Mouse (Mus musculus) neural tube, embryonic 15.5 days (tissue): ENCODE measurements around the gene Zfp74. TPM values are rescaled to one million over a fixed set of nuclear protein-coding genes. Genes with fewer than 3 reads are reported as not detected.

Experiments used
- ATAC-seq: fragments of 200-750 bp; cut with Nextera tagmentation; 2 replicates; pipeline ENCODE4 v1.8.0; 2017; ENCODE audit warnings: mild to moderate bottlenecking, moderate TSS enrichment, moderate library complexity; ENCODE audit not compliant: low FRiP score
- H3K27ac ChIP-seq: fragments of 300-500 bp; sonication (generic); replicated peaks from 2 replicates; pipeline ENCODE4 v1.5.1; 2015; ENCODE audit warnings: mild to moderate bottlenecking, inconsistent platforms
- H3K27me3 ChIP-seq: fragments of 300-500 bp; sonication (generic); replicated peaks from 2 replicates; pipeline ENCODE4 v1.6.1; 2015; ENCODE audit warnings: inconsistent platforms
- H3K36me3 ChIP-seq: fragments of 300-500 bp; sonication (generic); 2 replicates; pipeline ENCODE4 v1.6.1; 2015; ENCODE audit warnings: inconsistent platforms
- H3K4me1 ChIP-seq: fragments of 300-500 bp; sonication (generic); 2 replicates; pipeline ENCODE4 v1.6.1; 2015; ENCODE audit warnings: inconsistent platforms
- H3K4me2 ChIP-seq: fragments of 300-500 bp; sonication (generic); 2 replicates; pipeline ENCODE4 v1.6.1; 2015; ENCODE audit warnings: inconsistent platforms, mild to moderate bottlenecking, moderate library complexity
- H3K4me3 ChIP-seq: fragments of 300-500 bp; sonication (generic); replicated peaks from 2 replicates; pipeline ENCODE4 v1.5.1; 2015; ENCODE audit warnings: mild to moderate bottlenecking, inconsistent platforms
- H3K9ac ChIP-seq: fragments of 300-500 bp; sonication (generic); replicated peaks from 2 replicates; pipeline ENCODE4 v1.6.1; 2015; ENCODE audit warnings: mild to moderate bottlenecking, inconsistent platforms
- H3K9me3 ChIP-seq: fragments of 300-500 bp; sonication (generic); replicated peaks from 2 replicates; pipeline ENCODE4 v1.6.1; 2016; ENCODE audit warnings: inconsistent platforms
- WGBS: fragments of 180-500 bp; shearing (Covaris S2); methylation state at CpG from one replicate; pipeline ENCODE4 v1.1.7; 2015; ENCODE audit warnings: mixed read lengths; 5-methylcytosine and 5-hydroxymethylcytosine counted together
- microRNA-seq: library from miRNA; unstranded; fragments of <30 nt; microRNA quantifications from one replicate; pipeline ENCODE4, GENCODE M21; 2017
- polyA plus RNA-seq: library from polyadenylated mRNA; unstranded; fragments of >200 nt; fragmentation: Nextera tagmentation; extraction: Ambion mirVana; gene quantifications from 2 replicates; pipeline ENCODE4 v1.2.1, GENCODE M21; 2015

Zfp74 gene
- polyA plus RNA-seq, 1 experiment from 2014 or later, result 20.2 TPM

- Histone ChIP-seq H3K4me3 (peak overlapping the region; percentile 58), H3K9ac (peak overlapping the region; percentile 63), H3K4me2 (peak overlapping the region; percentile 63), H3K9me3 (no peaks in the 10 kb centered on the region), H3K36me3 (peaks cover 20% of the 10 kb centered on the region), H3K27ac (peak overlapping the region; percentile 98), H3K27me3 (no peaks in the 10 kb centered on the region), H3K4me1 (peaks cover 34% of the 10 kb centered on the region)
- 14% methylated on average over 8 of the region's 8 CpGs for WGBS
- 0 out of 2 replicates have a peak, but pooled peaks have one; percentile 19 for ATAC-seq
These were observed 47.2 kb downstream of the Zfp74 start for GRCm38 (mm10) chr7:29906682-29907058.

DNA sequence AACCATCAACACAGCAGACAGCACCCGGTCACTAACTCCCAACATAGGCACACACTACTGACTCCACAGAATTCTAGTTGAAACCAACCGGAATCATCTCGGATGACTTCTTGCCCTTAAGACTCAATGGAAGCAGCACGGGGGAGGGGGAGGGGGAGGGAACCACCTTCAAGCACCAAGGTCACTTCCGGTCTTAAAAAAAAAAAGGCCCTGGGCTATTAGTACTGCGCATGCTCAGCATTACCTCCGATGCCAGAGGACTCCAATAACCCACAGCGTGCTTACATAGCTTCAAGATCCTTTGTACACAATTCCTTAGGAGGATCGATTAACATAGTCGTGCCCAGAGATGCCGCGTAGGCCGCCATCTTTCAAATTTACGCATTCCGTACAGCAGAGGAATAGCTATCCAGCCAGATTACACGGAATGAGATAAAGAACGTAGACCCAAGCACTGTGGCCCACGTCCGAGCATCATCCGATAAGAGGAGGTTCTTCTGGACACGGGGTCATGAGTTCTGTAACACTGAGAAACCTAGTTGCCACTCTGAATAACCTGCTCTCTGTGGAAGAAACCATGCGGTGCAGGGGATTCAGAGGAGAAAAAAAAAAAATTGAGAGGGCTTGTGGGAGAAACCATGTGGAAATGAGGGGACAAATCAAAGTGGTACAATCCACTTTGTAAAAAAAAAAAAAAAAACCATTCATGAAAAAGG lies 47.8 kb downstream of the Zfp74 start, which contains the start of gene Zfp27:
Gene Zfp27 (minus strand): TSS at position 607 of the 716 bp plus-strand sequence.
- H3K9me3 ChIP-seq, result no peaks in the 10 kb centered on the region
- H3K36me3 ChIP-seq, result peaks cover 19% of the 10 kb centered on the region
- peak within 1 kb of the TSS; percentile 98 for H3K27ac ChIP-seq
- H3K4me3 ChIP-seq, result peak within 1 kb of the TSS; percentile 58
- peak within 1 kb of the TSS; percentile 63 for H3K9ac ChIP-seq
- under 1% methylated on average over 22 of the region's 22 CpGs for WGBS
- H3K4me2 ChIP-seq, result peak within 1 kb of the TSS; percentile 63
- peak; percentile 91 for ATAC-seq
- peaks cover 32% of the 10 kb centered on the region for H3K4me1 ChIP-seq
- H3K27me3 ChIP-seq, result no peaks in the 10 kb centered on the region

- Histone ChIP-seq H3K4me3 (no peak overlapping the region), H3K36me3 (peaks cover 36% of the 10 kb centered on the region), H3K27ac (no peak overlapping the region), H3K27me3 (no peaks in the 10 kb centered on the region), H3K9me3 (no peaks in the 10 kb centered on the region), H3K4me1 (peaks cover 14% of the 10 kb centered on the region), H3K4me2 (no peak overlapping the region), H3K9ac (no peak overlapping the region)
- 96% methylated on average over 4 of the region's 4 CpGs for WGBS
- no peak for ATAC-seq
These were observed 49.8 kb downstream of the Zfp74 start for GRCm38 (mm10) chr7:29904101-29904500.

DNA sequence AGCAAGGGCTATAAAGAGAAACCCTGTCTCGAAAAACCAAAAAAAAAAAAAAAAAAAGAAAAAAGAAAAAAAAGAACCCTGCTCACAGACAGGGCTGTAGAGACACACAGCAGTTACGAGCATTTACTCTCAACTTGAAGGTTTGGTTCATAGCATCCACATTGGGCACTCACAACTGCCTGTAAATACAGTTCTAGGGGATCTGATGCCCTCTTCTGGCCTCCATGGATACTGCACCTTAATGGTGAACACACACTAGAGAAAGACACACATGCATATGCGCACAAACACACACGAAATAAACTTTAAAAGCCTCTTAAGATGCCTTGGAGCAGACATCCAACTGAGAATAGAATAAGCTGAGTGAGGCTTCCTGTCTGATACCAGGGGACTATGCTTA lies 55.5 kb downstream of the Zfp74 start:
- Histone ChIP-seq H3K27ac (no peak overlapping the region), H3K9ac (no peak overlapping the region), H3K27me3 (no peaks in the 10 kb centered on the region), H3K4me3 (no peak overlapping the region), H3K4me2 (no peak overlapping the region), H3K36me3 (peaks cover 88% of the 10 kb centered on the region), H3K4me1 (no peaks in the 10 kb centered on the region), H3K9me3 (peaks cover 27% of the 10 kb centered on the region)
- ATAC-seq, result no peak
- WGBS, result 94% methylated on average over 4 of the region's 4 CpGs

DNA sequence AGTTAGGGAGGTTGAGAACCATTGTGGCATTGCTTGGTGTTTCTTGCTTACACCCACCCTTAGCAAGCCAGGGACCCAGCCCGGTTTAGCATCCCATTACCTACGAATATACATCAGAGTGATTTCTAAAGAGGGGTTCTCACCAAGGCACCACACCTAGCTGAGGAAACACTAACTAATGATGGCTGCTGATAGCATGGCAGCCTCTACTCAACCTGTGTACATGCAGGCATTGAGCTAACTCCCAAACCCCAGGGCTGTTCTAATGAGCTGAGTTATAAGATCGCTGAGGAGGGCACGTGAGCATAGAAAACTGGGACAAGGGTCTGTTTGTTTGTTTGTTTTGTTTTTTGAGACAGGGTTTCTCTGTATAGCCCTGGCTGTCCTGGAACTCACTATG lies 61.1 kb downstream of the Zfp74 start:
- Histone ChIP-seq H3K27ac (no peak overlapping the region), H3K9ac (no peak overlapping the region), H3K36me3 (peaks cover 77% of the 10 kb centered on the region), H3K4me3 (no peak overlapping the region), H3K9me3 (peaks cover 49% of the 10 kb centered on the region), H3K4me2 (no peak overlapping the region), H3K27me3 (no peaks in the 10 kb centered on the region), H3K4me1 (no peaks in the 10 kb centered on the region)
- ATAC-seq, result no peak
- 98% methylated on average over 4 of the region's 4 CpGs for WGBS

DNA sequence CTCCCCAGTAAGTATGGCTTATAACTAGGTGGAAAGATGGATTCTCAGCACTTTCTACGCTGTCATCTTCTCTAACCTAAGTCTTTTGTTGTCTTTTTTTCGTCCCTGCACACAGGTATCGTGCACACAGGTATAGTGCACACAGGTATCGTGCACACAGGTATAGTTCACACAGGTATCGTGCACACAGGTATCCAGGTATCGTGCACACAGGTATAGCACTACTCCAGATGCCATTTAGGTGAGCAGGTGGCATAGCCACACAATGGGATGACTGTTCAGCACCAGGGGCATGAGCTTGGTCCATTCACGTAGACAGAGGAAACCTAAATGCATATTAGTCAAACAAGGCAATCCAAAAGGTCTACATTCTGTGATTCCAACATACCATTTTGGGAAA lies 63.4 kb downstream of the Zfp74 start:
- ATAC-seq, result no peak
- H3K27me3 ChIP-seq, result no peaks in the 10 kb centered on the region
- H3K9me3 ChIP-seq, result peaks cover 64% of the 10 kb centered on the region
- H3K4me3 ChIP-seq, result no peak overlapping the region
- H3K36me3 ChIP-seq, result peaks cover 55% of the 10 kb centered on the region
- H3K4me2 ChIP-seq, result no peak overlapping the region
- no peak overlapping the region for H3K9ac ChIP-seq
- H3K4me1 ChIP-seq, result no peaks in the 10 kb centered on the region
- WGBS, result 97% methylated on average over 7 of the region's 7 CpGs
- no peak overlapping the region for H3K27ac ChIP-seq

GRCm38 (mm10) chr7:29880916-29881315 lies 73.0 kb downstream of the Zfp74 start:
- Histone ChIP-seq H3K9ac (no peak overlapping the region), H3K4me3 (no peak overlapping the region), H3K27me3 (no peaks in the 10 kb centered on the region), H3K9me3 (peaks cover 13% of the 10 kb centered on the region), H3K27ac (no peak overlapping the region), H3K36me3 (peaks cover 30% of the 10 kb centered on the region), H3K4me2 (no peak overlapping the region), H3K4me1 (no peaks in the 10 kb centered on the region)
- no peak for ATAC-seq
- 89% methylated on average over 7 of the region's 7 CpGs for WGBS

Small RNA genes within 50 kb of the gene (microRNA-seq; reads per million reads assigned to microRNA genes)
- not detected for gene Mir7668

Other genes with a start within 250 kb of the Zfp74 start
- 0.11 and 0.27 TPM in 2 replicates for gene Catsperg2, start 227.1 kb downstream of the Zfp74 start, polyA plus RNA-seq
- gene Zfp84, start 185.5 kb downstream of the Zfp74 start, polyA plus RNA-seq, result 13.2 and 14.1 TPM in 2 replicates
- gene Zfp30, start 170.1 kb downstream of the Zfp74 start, polyA plus RNA-seq, result 10.2 and 11.8 TPM in 2 replicates
- 20.6 and 23.4 TPM in 2 replicates for gene Zfp790, start 138.0 kb downstream of the Zfp74 start, polyA plus RNA-seq
- 10.6 and 12.3 TPM in 2 replicates for gene Zfp940, start 100.4 kb downstream of the Zfp74 start, polyA plus RNA-seq
- gene Zfp420, start 94.1 kb downstream of the Zfp74 start, polyA plus RNA-seq, result 19.4 and 20.5 TPM in 2 replicates
- 12.6 and 14.2 TPM in 2 replicates for gene Zfp27, start 47.5 kb downstream of the Zfp74 start, polyA plus RNA-seq
- gene Zfp383, start 45.9 kb downstream of the Zfp74 start, polyA plus RNA-seq, result 5.1 and 6.1 TPM in 2 replicates
- 5.1 and 6.9 TPM in 2 replicates for gene Zfp568, start 29.9 kb upstream of the Zfp74 start, polyA plus RNA-seq
- gene Zfp14, start 97.3 kb upstream of the Zfp74 start, polyA plus RNA-seq, result 8.4 and 11.2 TPM in 2 replicates
- 10.6 and 10.9 TPM in 2 replicates for gene Zfp82, start 118.8 kb upstream of the Zfp74 start, polyA plus RNA-seq
- gene Gm26920, start 136.3 kb upstream of the Zfp74 start, polyA plus RNA-seq, result 1.3 and 1.9 TPM in 2 replicates
- gene Zfp566, start 136.4 kb upstream of the Zfp74 start, polyA plus RNA-seq, result 13.2 and 15.6 TPM in 2 replicates
- 78.0 and 82.0 TPM in 2 replicates for gene Zfp260, start 140.7 kb upstream of the Zfp74 start, polyA plus RNA-seq
- gene Zfp382, start 167.9 kb upstream of the Zfp74 start, polyA plus RNA-seq, result 20.4 and 20.9 TPM in 2 replicates
- 11.3 and 12.4 TPM in 2 replicates for gene Zfp146, start 215.7 kb upstream of the Zfp74 start, polyA plus RNA-seq
- gene Cox7a1, start 230.1 kb upstream of the Zfp74 start, polyA plus RNA-seq, result 5.7 and 5.9 TPM in 2 replicates
- 88.7 and 88.9 TPM in 2 replicates for gene Capns1, start 244.7 kb upstream of the Zfp74 start, polyA plus RNA-seq